Mouse (Mus musculus): ENCODE results near the gene Ppp2ca.

- TF ChIP-seq CTCF (IDR thresholded peaks at IDR 0.05; ENCODE audit: extremely low read depth, insufficient read depth, insufficient read length, insufficient replicate concordance) (no peak), POLR2A (IDR thresholded peaks at IDR 0.05; ENCODE audit: low read depth, low read length) (no peak)
These were observed 28.7 kb downstream of the Ppp2ca start for GRCm38 (mm10) chr11:52127169-52127568.
